Mouse (Mus musculus) megakaryocyte, embryonic 14.5 days (primary cell): ENCODE measurements around the gene Pigx. TPM values are rescaled to one million over a fixed set of nuclear protein-coding genes. Genes with fewer than 3 reads are reported as not detected.

Experiments used
- H3K27me3 ChIP-seq: replicated peaks from 2 replicates; pipeline ENCODE3; 2012; ENCODE audit warnings: inconsistent platforms
- H3K36me3 ChIP-seq: replicated peaks from 2 replicates; pipeline ENCODE3; 2012; ENCODE audit warnings: low read length, inconsistent platforms, mixed read lengths
- H3K4me1 ChIP-seq: 2 replicates; pipeline ENCODE4 v1.6.1; 2012; ENCODE audit warnings: inconsistent platforms
- H3K4me3 ChIP-seq: replicated peaks from 2 replicates; pipeline ENCODE3; 2012; ENCODE audit warnings: moderate library complexity, mild to moderate bottlenecking, inconsistent platforms
- H3K9me3 ChIP-seq: 2 replicates; pipeline ENCODE4 v1.6.1; 2012; ENCODE audit warnings: inconsistent platforms
- FLI1 ChIP-seq: IDR thresholded peaks from 2 replicates; pipeline ENCODE4 v1.6.1; 2012; ENCODE audit warnings: low read length, inconsistent platforms, mixed read lengths
- GATA1 ChIP-seq: IDR thresholded peaks from 3 replicates; pipeline ENCODE4 v1.6.1; 2012; ENCODE audit warnings: mixed read lengths, low read length, inconsistent platforms, borderline replicate concordance
- polyA plus RNA-seq: library from polyadenylated mRNA; stranded (reverse); fragments of >175 nt; gene quantifications from 2 replicates; pipeline ENCODE4 v1.2.3, GENCODE M21; 2012; ENCODE audit warnings: low replicate concordance; ENCODE audit not compliant: insufficient read depth

The Pigx gene
- polyA plus RNA-seq, 1 experiment = 30.0 TPM

- H3K27me3 ChIP-seq = no peaks in the 10 kb centered on the region
- peaks cover 54% of the 10 kb centered on the region for H3K4me1 ChIP-seq
Observed at GRCm38 (mm10) chr16:32125364-32125763, 25.8 kb upstream of the Pigx start.

GRCm38 (mm10) chr16:32124444-32125335, 25.1 kb upstream of the Pigx start:
- TF ChIP-seq GATA1 = no peak
- no peak for TF ChIP-seq FLI1
- H3K4me3 ChIP-seq = peak overlapping the region; percentile 62
- peaks cover 48% of the 10 kb centered on the region for H3K4me1 ChIP-seq
- H3K9me3 ChIP-seq = no peaks in the 10 kb centered on the region
- H3K27me3 ChIP-seq = no peaks in the 10 kb centered on the region
- no peaks in the 10 kb centered on the region for H3K36me3 ChIP-seq

More at GRCm38 (mm10) chr16:32125364-32125763, 25.8 kb upstream of the Pigx start:
- Histone ChIP-seq H3K4me3 (no peak overlapping the region), H3K36me3 (no peaks in the 10 kb centered on the region), H3K9me3 (no peaks in the 10 kb centered on the region)
- TF ChIP-seq FLI1 = no peak
- no peak for TF ChIP-seq GATA1

- Histone ChIP-seq H3K4me3 (no peak overlapping the region), H3K4me1 (peaks cover 41% of the 10 kb centered on the region), H3K36me3 (no peaks in the 10 kb centered on the region), H3K9me3 (no peaks in the 10 kb centered on the region), H3K27me3 (no peaks in the 10 kb centered on the region)
- TF ChIP-seq FLI1 (no peak), GATA1 (no peak)
Observed at GRCm38 (mm10) chr16:32124020-32124419, 24.5 kb upstream of the Pigx start.

GRCm38 (mm10) chr16:32120454-32120853, 20.9 kb upstream of the Pigx start:
- TF ChIP-seq FLI1 (no peak), GATA1 (no peak)
- peaks cover 36% of the 10 kb centered on the region for H3K4me1 ChIP-seq
- no peaks in the 10 kb centered on the region for H3K9me3 ChIP-seq
- H3K4me3 ChIP-seq = no peak overlapping the region
- H3K36me3 ChIP-seq = no peaks in the 10 kb centered on the region
- no peaks in the 10 kb centered on the region for H3K27me3 ChIP-seq

- Histone ChIP-seq H3K27me3 (no peaks in the 10 kb centered on the region), H3K36me3 (no peaks in the 10 kb centered on the region), H3K4me1 (peaks cover 48% of the 10 kb centered on the region), H3K9me3 (no peaks in the 10 kb centered on the region), H3K4me3 (no peak overlapping the region)
- TF ChIP-seq GATA1 (no peak), FLI1 (no peak)
Observed at GRCm38 (mm10) chr16:32116186-32116585, 16.6 kb upstream of the Pigx start.

- Histone ChIP-seq H3K27me3 (no peaks in the 10 kb centered on the region), H3K4me3 (peak overlapping the region; percentile 5), H3K9me3 (no peaks in the 10 kb centered on the region), H3K36me3 (no peaks in the 10 kb centered on the region), H3K4me1 (peaks cover 51% of the 10 kb centered on the region)
- TF ChIP-seq GATA1 = no peak
- TF ChIP-seq FLI1 = no peak
Observed at GRCm38 (mm10) chr16:32115781-32116180, 16.2 kb upstream of the Pigx start.

- TF ChIP-seq FLI1 (no peak), GATA1 (no peak)
- no peaks in the 10 kb centered on the region for H3K36me3 ChIP-seq
Observed at GRCm38 (mm10) chr16:32114968-32115695, 15.6 kb upstream of the Pigx start.

GRCm38 (mm10) chr16:32114406-32114805, 14.9 kb upstream of the Pigx start:
- Histone ChIP-seq H3K4me1 (peaks cover 51% of the 10 kb centered on the region), H3K9me3 (no peaks in the 10 kb centered on the region), H3K36me3 (no peaks in the 10 kb centered on the region), H3K27me3 (no peaks in the 10 kb centered on the region), H3K4me3 (peak overlapping the region; percentile 84)
- TF ChIP-seq FLI1 = no peak
- TF ChIP-seq GATA1 = no peak

More at GRCm38 (mm10) chr16:32114968-32115695, 15.6 kb upstream of the Pigx start:
- peaks cover 51% of the 10 kb centered on the region for H3K4me1 ChIP-seq
- H3K27me3 ChIP-seq = no peaks in the 10 kb centered on the region
- no peaks in the 10 kb centered on the region for H3K9me3 ChIP-seq
- peak overlapping the region; percentile 46 for H3K4me3 ChIP-seq

- Histone ChIP-seq H3K36me3 (no peaks in the 10 kb centered on the region), H3K9me3 (no peaks in the 10 kb centered on the region), H3K27me3 (no peaks in the 10 kb centered on the region), H3K4me1 (peaks cover 55% of the 10 kb centered on the region), H3K4me3 (peak overlapping the region; percentile 89)
- TF ChIP-seq GATA1 (no peak), FLI1 (no peak)
Observed at GRCm38 (mm10) chr16:32113541-32114218, 14.1 kb upstream of the Pigx start.
